Mouse (Mus musculus) brain, embryonic 18.5 days (tissue): ENCODE measurements around the gene Snrpa.

ENCODE experiments used
- DNase-seq: peaks from one replicate; pipeline ENCODE4 v3.0.0-alpha.2; 2012; ENCODE audit warnings: low read depth, low spot score

Gene Snrpa

DNA sequence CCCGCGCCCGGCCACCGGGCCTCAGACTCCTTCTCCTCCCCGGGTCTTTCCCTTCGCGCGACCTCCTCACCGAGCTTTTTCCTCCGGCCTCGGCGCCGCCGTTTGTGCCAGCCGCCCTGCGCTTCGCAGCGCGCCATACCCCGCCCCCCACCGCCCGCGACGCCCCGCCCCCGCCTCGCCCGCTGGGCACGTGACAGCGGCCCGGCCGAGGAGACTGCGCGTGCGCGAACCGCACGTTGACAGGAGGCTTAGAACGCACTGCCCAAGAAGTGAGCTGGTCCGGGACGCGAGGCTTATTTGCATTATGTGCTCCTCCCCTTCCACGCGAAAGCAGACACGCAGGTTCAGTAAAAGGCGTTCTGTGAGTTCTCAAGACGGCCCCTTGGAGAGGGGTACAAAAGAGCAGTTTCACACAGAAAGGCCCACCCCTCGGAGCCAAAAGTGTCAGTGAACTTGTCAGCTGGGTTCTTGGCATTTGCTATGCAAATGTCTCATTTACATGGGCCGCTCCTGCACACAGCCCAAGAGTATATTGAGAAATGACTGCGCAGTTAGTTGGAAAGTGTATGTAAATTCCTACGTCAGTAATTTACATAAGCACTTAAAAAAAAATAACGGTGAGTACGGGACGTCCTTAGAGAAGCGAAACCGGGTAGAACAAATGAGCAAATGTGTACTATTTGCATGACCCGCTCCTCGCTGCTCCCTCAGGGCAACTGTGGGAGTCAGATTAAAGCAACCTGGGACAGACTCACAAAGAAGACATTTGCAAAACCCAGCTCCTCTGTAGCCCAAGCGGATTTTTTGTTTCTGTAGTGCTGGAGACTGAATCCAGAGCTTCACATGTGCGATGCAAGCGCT lies 29.2 kb downstream of the Snrpa start, which contains the start of gene Egln2:
Gene Egln2 (minus strand): TSS at position 189 of the 861 bp plus-strand sequence.
- peak; percentile 78 for DNase-seq

DNA sequence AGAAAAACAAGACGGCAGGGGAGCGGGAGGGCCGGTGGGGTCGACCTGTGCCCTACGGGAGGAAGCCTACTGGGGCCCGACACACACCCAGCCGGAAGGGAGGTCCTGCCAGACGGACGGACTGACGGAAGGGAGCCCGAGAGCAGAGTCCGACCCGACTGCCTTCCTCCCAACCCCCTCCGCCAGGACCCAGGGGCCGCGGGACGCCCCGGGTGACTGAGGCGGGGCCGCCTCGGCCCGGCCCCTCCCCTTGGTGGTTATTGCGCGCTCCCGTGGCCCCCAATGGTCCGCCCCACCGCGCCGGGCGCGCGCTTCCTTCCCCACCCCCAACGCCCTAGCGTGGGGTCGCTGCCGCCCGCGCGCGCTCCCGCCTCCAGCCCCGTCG lies 29.9 kb downstream of the Snrpa start:
- DNase-seq = peak; percentile 39

DNA sequence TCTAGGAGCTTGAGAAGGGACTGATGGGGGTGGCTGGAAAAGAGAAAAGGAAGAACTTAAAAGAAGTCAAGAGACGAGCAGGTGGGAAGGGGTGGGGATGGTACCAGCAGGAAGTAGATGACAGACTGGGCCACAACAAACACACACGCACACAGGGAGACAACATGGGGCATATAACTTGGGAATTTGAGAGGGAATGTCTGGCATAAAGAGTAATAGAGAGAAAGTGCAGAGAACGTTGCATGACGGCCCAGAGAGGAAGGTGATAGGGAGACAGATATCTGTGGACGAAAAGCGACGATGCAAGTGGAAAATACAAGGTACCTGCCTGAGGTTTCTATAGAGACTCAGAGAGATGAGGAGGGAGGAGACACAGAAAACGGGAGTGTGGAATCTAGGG lies 30.4 kb downstream of the Snrpa start:
- no peak for DNase-seq

DNA sequence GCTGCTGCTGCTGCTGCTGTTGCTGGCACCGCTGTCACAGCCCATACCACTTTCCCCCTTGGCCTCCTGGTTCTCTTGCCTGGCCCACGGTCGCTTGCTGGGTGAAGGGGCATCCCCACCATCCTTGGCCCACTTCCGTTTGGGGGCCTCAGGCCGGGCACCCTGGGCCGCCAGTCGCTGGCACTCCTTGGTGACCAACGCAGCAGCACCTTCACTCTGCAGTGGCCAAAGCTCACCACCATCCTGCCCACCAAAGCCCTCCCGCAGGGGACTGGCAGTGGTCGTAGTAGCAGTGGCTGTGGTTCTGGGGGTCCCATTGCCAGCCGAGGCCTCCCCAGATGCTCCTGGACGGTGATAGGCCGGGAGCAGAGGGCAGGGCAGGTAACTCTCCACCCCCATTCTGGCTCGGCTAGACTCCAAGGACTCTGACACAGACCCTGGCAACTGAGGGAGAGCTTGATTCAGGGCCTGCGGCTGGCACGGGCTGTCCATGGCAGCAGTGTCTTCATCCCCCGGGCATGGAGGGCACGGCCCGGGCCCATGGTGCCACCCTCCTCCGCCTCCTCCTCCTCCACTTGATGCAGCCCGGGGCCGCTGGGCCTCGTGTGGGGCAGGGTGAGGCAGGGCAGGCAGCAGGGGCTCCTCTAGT lies 30.9 kb downstream of the Snrpa start:
- DNase-seq = no peak

DNA sequence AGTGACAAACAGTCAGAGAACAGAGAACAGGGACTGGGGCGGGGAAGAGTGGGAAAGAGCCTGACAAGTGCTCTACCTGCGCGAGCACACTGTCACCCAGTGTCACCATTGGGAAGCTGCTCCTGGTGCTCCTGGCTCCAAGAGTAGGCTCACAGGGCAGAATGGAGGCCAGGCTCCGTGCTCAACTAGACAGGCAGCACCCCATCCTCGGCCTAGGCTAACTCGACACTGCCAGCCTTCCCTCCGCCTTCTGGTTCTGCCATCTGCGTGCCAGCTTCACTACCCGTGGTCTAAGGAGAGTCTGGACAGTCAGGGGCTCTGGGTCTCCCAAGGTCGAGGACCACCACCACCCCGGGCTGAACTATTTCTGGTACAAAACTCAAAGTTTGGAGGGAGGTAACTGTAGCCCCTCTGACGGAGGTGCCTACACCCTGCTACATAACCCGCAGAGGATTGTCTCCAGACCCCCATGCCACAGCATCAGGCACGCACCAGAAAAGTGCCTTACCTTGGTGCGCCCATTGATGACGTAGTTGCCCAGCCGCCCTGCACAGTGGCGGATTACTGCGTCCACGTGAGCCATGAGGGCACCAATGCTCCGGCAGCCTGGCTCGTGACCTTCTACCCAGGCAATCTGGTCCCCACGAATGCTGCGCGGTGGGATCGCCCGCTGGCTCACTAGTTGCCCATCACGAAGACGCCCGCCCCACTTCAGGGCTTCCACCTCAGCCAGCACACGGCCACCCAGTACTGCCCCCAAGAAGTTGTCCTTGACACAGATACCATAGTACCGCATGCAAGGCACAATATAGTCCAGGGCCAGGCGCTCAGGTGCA lies 31.7 kb downstream of the Snrpa start:
- no peak for DNase-seq

DNA sequence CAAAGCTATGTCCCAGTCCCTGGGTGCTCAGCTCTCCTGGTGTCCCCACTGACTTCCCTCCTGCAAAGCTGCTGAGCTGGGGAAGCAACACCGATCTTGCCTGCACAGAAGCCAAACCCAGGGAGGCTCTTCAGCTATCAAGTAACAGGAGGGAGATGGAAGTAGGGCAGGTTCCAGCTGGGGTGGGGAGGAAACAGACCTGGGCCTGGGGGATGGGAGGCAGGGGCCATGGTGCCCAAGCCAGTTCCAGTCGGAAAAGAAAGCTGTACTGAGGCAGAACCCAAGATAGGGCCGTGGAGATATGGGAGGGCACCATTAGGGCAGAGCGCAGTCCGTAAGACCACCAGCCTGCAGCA lies 32.6 kb downstream of the Snrpa start:
- no peak for DNase-seq

DNA sequence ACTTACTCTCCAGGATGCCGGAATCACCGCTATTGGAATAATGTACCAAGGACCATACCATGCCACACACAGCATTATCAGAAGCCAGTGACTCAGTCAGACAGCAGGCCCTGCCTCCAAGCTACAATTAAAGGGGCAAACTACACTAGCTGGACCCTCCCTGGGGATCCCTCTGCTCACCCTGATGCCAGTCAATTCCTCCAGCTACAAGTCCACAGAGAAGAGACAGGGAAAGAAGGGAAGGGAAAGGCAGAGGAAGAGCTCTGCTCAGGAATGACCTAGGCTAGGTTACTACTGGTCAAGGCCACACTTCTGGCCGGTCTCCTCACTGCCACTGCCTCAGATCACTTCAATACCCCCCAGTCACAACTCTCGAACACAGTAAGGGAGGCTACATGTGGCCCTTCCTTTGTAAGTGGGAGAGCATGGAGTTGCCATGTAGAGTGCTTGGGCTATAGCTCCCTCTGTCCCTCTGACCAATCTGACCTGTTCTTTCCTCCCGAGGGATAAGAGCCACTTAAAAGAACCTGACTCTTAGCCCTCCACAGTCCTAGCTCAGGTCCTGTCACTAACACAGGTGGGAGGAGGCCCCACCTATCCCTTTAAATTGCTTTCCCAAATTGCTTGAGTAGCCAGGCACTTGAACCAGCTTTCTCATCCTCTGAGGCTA lies 33.2 kb downstream of the Snrpa start:
- DNase-seq = no peak

DNA sequence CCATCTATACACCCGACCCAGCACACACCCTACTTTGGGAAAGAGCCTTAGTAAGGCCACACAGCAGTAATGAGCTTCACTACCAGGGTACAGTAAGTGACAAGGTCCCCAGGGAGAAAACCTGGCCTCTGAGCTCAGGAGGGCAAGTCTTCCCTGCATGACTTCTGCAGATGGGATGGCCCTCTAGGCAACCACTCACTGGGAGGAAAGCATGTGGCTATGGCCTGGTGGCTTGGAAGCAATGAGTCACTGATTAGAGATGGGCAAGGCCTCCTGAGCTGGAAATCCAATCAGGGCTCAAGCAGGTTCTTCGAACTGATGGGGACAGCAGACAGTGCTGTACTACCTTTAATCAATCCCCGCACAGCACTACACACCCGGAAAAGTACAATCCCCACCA lies 34.3 kb downstream of the Snrpa start:
- DNase-seq = no peak

DNA sequence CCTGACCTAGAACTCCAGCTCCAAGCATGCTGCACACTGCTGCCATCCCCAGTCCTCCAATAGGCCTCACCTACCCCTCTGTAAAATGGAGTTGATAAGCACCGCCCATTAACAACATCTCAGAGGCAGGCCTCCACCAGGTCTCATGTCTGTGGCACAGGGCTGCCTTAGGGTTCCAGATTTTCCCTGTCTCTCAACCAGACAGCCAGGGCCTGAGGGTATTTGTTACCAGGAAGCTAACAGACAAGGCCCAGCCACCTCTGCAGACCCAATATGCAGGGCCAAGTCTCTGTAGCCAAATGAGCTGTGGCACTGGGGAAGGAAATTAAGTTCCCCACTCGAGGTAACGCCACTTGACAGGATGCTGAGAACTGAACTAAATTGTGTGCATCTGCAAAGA lies 35.1 kb downstream of the Snrpa start:
- no peak for DNase-seq

DNA sequence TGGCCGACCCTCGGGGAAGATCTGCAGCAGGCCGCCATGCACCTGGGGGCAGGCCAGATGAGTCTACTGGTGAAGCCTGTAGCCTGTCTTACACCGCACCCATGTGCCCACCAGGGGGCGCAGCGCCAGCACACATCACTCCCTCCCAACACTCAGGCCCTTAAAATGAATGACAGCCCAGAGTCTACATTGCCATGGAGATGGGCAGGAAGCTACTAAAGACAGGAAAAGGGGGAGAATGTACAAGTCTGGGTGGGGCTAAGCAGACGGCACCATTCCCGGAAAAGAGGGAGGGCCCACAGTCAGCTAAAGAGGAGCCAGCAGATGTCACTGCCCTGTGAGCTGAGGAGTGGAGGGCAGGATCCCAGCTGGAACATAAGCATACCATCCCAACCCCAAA lies 36.2 kb downstream of the Snrpa start:
- peak; percentile 69 for DNase-seq

DNA sequence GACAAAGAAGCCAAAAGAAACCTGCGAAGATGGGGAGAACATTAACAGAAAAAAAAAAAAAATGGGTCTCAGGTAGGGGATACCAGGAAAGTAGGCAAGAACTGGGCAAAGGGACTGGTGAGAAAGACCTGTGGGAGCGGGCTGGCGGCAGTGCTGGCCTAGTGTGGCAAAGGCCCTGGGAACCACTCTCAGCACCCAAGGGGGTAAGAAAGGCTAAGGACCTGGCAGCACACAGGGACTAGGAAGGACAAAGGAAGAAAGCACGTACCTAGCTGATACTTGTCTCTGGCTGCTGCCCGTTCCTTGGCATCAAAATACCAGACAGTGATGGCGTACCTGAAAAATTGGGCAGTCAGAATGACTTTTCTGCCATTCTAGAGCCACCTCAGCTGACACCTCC lies 36.8 kb downstream of the Snrpa start:
- DNase-seq = no peak

DNA sequence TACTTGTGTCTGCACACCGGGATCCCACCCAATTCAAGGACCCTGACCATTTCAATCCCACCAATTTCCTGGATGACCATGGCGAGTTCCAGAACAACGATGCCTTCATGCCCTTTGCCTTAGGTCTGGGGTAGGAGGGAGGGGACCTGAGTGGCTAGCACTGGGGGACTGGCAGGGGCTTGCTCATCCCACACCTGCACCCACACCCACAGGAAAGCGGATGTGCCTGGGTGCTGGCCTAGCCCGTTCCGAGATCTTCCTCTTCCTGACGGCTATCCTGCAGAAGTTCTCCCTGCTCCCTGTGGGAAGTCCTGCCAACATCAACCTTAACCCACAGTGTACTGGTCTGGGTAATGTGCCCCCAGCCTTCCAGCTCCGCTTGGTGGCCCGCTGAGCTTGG lies 37.9 kb downstream of the Snrpa start:
- no peak for DNase-seq

DNA sequence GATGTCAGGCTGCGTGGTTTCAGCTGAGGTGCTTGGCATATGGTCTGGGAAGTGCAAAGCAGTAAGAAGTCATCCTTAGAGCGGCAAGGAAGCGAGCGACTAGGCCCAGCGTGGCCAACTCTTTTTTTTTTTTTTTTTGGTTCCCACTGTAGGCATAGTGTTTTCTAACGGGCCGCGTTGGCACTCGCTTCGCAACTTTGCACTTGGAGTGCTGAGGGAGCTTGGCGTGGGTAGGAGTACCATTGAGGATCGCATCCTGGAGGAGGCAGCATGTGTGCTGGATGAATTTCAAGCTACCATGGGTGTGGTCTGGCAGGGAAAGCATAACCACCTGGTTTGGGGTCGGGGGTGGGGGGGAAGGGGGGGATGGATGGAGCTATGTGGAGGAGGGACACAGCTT lies 40.1 kb downstream of the Snrpa start:
- DNase-seq = no peak

DNA sequence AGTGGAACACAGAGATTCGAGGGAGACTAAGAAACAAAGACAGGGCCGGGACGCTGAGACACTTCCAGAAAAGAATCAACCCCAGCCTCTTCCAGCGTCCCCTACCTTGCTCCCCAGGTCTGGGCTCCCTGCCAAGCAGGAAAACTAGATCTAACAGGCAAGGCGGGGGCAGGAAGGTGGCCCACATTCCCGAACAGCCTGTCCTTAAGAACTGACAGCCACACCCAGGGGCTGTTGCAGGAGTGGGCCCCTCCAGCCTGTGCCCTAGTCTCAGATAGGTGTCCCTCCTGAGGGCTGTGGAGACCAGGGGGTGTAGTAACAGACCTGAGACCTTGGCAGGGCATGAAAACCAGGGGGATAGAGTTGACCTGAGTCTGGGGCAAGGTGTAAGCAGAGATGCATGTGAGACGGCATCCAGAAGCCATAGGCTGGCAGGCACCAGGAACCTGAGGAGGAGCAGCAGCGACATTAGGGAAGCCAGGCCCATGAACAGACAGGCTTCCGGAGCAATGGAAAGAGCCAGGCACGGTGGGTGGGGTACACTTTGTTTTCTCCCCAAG lies 42.8 kb downstream of the Snrpa start, which contains the start of gene Cyp2t4:
Gene Cyp2t4 (plus strand): TSS at position 510 of the 560 bp plus-strand sequence.
- no peak for DNase-seq
